Mouse (Mus musculus) embryonic facial prominence, embryonic 13.5 days (tissue): ENCODE results near the gene D930007J09Rik. TPM values are rescaled to one million over a fixed set of nuclear protein-coding genes. Genes with fewer than 3 reads are reported as not detected.
A peak's percentile ranks its signal among the peaks of the same experiment; 100 is the strongest.

Experiments
- ATAC-seq: fragments of 200-750 bp; cut with Nextera tagmentation; 2 replicates; pipeline ENCODE4 v1.8.0; 2017; ENCODE audit warnings: low read depth; ENCODE audit not compliant: insufficient number of reproducible peaks, insufficient read depth, low FRiP score, low TSS enrichment
- H3K27ac ChIP-seq: fragments of 300-500 bp; sonication (generic); 2 replicates; pipeline ENCODE4 v1.5.1; 2015; ENCODE audit warnings: moderate library complexity, mild to moderate bottlenecking, inconsistent platforms
- H3K27me3 ChIP-seq: fragments of 300-500 bp; sonication (generic); 2 replicates; pipeline ENCODE4 v1.6.1; 2015; ENCODE audit warnings: mild to moderate bottlenecking, inconsistent platforms
- H3K36me3 ChIP-seq: fragments of 300-500 bp; sonication (generic); 2 replicates; pipeline ENCODE4 v1.6.1; 2015; ENCODE audit warnings: mild to moderate bottlenecking, inconsistent platforms
- H3K4me1 ChIP-seq: fragments of 300-500 bp; sonication (generic); 2 replicates; pipeline ENCODE4 v1.6.1; 2015; ENCODE audit warnings: inconsistent platforms
- H3K4me2 ChIP-seq: fragments of 300-500 bp; sonication (generic); 2 replicates; pipeline ENCODE4 v1.6.1; 2015; ENCODE audit warnings: moderate library complexity, mild to moderate bottlenecking, inconsistent platforms
- H3K4me3 ChIP-seq: fragments of 300-500 bp; sonication (generic); 2 replicates; pipeline ENCODE4 v1.5.1; 2015; ENCODE audit warnings: mild to moderate bottlenecking, inconsistent platforms
- H3K9ac ChIP-seq: fragments of 300-500 bp; sonication (generic); 2 replicates; pipeline ENCODE4 v1.6.1; 2015; ENCODE audit warnings: mild to moderate bottlenecking, inconsistent platforms
- H3K9me3 ChIP-seq: fragments of 300-500 bp; sonication (generic); 2 replicates; pipeline ENCODE4 v1.6.1; 2016; ENCODE audit warnings: inconsistent platforms
- WGBS: fragments of 180-500 bp; shearing (Covaris S2); methylation state at CpG from one replicate; pipeline ENCODE4 v1.1.7; 2015; ENCODE audit warnings: mixed read lengths; 5-methylcytosine and 5-hydroxymethylcytosine counted together
- polyA plus RNA-seq: library from polyadenylated mRNA; unstranded; fragments of >200 nt; fragmentation: Nextera tagmentation; extraction: Ambion mirVana; gene quantifications from 2 replicates; pipeline ENCODE4 v1.2.1, GENCODE M21; 2015

The D930007J09Rik gene
- polyA plus RNA-seq, 1 experiment from 2014 or later, result not detected

- no peak for ATAC-seq
- H3K9ac ChIP-seq, result no peak overlapping the region
- H3K4me1 ChIP-seq, result peaks cover 13% of the 10 kb centered on the region
- no peaks in the 10 kb centered on the region for H3K27me3 ChIP-seq
- H3K4me3 ChIP-seq, result no peak overlapping the region
- H3K27ac ChIP-seq, result no peak overlapping the region
- H3K9me3 ChIP-seq, result no peaks in the 10 kb centered on the region
- H3K4me2 ChIP-seq, result no peak overlapping the region
- WGBS, result 76% methylated on average over 3 of the region's 3 CpGs
- H3K36me3 ChIP-seq, result peaks cover 40% of the 10 kb centered on the region
These were observed 5.0 kb upstream of the D930007J09Rik start for GRCm38 (mm10) chr13:32807624-32808023.

- Histone ChIP-seq H3K4me1 (peaks cover 13% of the 10 kb centered on the region), H3K9ac (no peak overlapping the region), H3K27ac (no peak overlapping the region), H3K4me2 (no peak overlapping the region), H3K36me3 (peaks cover 40% of the 10 kb centered on the region), H3K9me3 (no peaks in the 10 kb centered on the region), H3K27me3 (no peaks in the 10 kb centered on the region), H3K4me3 (no peak overlapping the region)
- WGBS, result 90% methylated on average over 7 of the region's 7 CpGs
- ATAC-seq, result no peak
These were observed 4.2 kb upstream of the D930007J09Rik start for GRCm38 (mm10) chr13:32806820-32807219.

DNA sequence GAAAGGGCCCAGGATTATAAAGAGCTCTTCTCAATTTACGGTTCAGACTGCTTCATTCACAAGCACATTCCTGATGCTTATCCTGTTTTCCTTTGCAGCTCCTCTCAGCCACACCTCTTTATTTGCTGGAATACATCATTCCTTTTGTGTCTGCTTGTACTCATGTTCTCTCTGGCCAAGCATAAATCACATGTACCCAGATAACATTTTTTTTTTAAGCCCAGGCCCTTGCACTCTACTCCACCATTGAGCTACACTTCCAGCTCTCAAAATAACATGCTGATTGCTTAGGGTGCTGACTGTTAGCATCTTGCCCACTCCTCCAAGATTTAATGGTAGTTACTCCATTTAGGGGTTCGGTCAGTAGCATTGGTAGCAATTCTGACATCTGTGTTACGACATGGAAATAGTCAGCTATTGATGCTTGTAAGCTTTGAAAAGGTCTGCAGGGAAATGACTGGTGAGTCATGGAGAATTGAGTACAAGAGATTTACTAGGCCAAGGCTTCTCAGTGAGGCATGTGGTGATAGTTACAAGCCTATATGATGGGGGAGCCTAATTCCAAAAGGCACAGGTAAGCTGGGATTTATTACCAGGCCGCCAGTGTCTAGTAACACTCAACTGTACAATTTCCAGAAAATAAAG is 1.2 kb upstream of the D930007J09Rik start:
- Histone ChIP-seq H3K27ac (no peak overlapping the region), H3K4me2 (peak overlapping the region; percentile 76), H3K9ac (0 out of 2 replicates have a peak overlapping the region, but pooled peaks have one; percentile 27), H3K4me1 (peaks cover 19% of the 10 kb centered on the region), H3K9me3 (no peaks in the 10 kb centered on the region), H3K27me3 (no peaks in the 10 kb centered on the region), H3K36me3 (peaks cover 28% of the 10 kb centered on the region), H3K4me3 (peak overlapping the region; percentile 85)
- no peak for ATAC-seq
- 77% methylated on average over 4 of the region's 4 CpGs for WGBS

DNA sequence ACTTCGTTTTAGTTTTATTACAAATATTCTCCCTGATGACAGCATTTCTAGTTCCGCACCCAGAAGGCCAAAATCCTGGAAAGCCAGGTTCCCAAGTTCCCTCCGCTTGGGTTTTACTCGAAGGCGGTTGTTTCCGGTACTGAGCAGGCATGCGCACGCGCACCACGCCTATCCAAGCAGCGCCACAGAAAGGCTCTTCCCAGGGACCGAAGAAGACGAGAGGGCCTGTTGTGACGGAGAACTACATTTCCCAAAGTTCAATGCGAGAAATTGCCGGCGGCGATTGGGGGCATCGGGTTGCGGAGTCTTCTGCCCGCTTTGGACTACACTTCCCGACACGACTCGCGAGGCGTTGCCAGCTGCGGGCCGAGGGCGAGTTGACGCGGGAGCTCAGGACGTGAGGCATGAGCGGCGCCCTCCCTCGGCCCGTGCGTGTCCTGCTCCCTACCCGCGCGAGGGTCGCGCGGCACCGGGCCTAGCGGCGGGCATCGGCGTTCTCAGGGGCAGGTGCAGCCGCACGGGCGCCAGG is 892 bp downstream of the D930007J09Rik start, which contains the start of gene Wrnip1:
Gene Wrnip1, plus strand, starts transcription at position 346 of the 529 bp plus-strand sequence.
- Histone ChIP-seq H3K27me3 (no peaks in the 10 kb centered on the region), H3K9me3 (no peaks in the 10 kb centered on the region), H3K27ac (peak within 1 kb of the TSS; percentile 71), H3K36me3 (peaks cover 10% of the 10 kb centered on the region), H3K4me3 (peak within 1 kb of the TSS; percentile 85), H3K9ac (peak within 1 kb of the TSS; percentile 89), H3K4me2 (peak within 1 kb of the TSS; percentile 76), H3K4me1 (peaks cover 19% of the 10 kb centered on the region)
- ATAC-seq, result peak; percentile 98
- under 1% methylated on average over 50 of the region's 51 CpGs for WGBS

GRCm38 (mm10) chr13:32800859-32801258 is 1.8 kb downstream of the D930007J09Rik start:
- Histone ChIP-seq H3K9ac (no peak overlapping the region), H3K4me1 (peaks cover 19% of the 10 kb centered on the region), H3K4me2 (peak overlapping the region; percentile 76), H3K9me3 (no peaks in the 10 kb centered on the region), H3K27ac (no peak overlapping the region), H3K36me3 (0 out of 2 replicates have a peak, but pooled peaks cover 3% of the 10 kb centered on the region), H3K27me3 (no peaks in the 10 kb centered on the region), H3K4me3 (peak overlapping the region; percentile 85; the same call in 1 of the 2 replicates)
- no peak for ATAC-seq

GRCm38 (mm10) chr13:32799131-32799530 is 3.5 kb downstream of the D930007J09Rik start:
- Histone ChIP-seq H3K4me2 (no peak overlapping the region), H3K9ac (no peak overlapping the region), H3K36me3 (no peaks in the 10 kb centered on the region), H3K27ac (no peak overlapping the region), H3K4me1 (peaks cover 19% of the 10 kb centered on the region), H3K4me3 (no peak overlapping the region), H3K27me3 (no peaks in the 10 kb centered on the region), H3K9me3 (no peaks in the 10 kb centered on the region)
- WGBS, result 59% methylated on average over 2 of the region's 2 CpGs
- no peak for ATAC-seq

DNA sequence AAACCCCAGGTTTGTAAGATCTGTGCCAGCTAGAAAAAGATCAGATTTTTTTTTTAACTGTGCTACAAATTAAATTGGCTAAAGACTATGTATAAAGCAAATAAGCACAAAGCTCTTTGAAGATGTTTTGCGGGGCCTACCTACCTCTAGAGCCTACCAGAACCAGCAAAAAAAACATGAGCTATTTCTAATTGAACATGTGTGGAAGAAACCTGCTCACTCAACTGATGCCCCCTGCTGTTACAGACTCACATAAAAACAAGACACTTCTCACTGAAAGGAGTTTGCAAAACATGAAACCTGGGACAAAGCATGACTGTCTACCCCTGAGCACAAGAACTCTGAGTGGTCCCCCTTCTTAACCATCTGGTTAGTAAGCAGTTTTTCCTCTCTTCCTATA is 5.6 kb downstream of the D930007J09Rik start:
- Histone ChIP-seq H3K9ac (no peak overlapping the region), H3K4me3 (no peak overlapping the region), H3K9me3 (no peaks in the 10 kb centered on the region), H3K27ac (no peak overlapping the region), H3K4me2 (no peak overlapping the region), H3K27me3 (no peaks in the 10 kb centered on the region), H3K36me3 (no peaks in the 10 kb centered on the region), H3K4me1 (0 out of 2 replicates have a peak, but pooled peaks cover 6% of the 10 kb centered on the region)
- ATAC-seq, result no peak
- WGBS, result 83% methylated on average over 1 of the region's 1 CpGs

DNA sequence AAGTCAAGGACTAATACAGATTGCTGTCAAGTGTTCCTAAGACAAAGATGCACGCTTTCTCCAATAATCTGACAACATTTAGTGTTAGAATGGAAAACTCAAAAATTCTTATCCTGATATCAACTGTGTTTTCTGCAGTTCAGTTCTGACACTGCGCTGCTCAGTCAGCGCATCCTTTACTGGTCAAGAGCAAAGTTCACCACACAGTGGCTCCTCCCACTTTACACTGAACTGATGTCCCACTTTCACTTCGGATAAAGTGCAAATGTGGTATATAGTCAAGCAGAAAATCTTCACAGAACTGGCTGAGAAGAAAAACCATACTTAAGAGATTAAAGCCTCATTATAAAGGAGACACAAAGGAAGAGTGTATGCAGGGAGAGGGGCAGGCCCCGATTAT is 7.5 kb downstream of the D930007J09Rik start:
- Histone ChIP-seq H3K4me1 (no peaks in the 10 kb centered on the region), H3K4me3 (no peak overlapping the region), H3K36me3 (no peaks in the 10 kb centered on the region), H3K9ac (no peak overlapping the region), H3K4me2 (no peak overlapping the region), H3K9me3 (no peaks in the 10 kb centered on the region), H3K27ac (no peak overlapping the region), H3K27me3 (no peaks in the 10 kb centered on the region)
- WGBS, result 88% methylated on average over 5 of the region's 5 CpGs
- ATAC-seq, result no peak

DNA sequence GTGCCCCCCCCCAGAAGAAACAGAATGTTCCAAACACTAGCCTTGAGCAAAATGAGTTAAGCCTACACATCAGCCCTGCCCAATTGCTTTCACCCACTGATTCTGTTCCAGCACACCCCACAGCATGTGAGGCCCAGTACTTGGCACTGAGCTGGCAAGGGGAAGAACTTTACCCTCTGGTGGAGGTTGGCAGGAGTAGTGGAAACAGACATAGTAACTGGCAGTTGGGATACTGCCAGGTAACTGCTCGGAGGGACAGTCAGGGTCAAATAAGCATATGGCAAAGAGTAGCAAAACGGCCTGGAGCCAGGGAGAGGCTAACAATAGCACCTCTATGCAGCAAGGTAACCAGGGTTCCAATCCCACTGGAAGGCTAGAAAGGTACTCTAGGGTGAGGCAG is 8.0 kb downstream of the D930007J09Rik start:
- WGBS, result 46% methylated on average over 2 of the region's 2 CpGs
- H3K9ac ChIP-seq, result no peak overlapping the region
- no peak overlapping the region for H3K27ac ChIP-seq
- no peak overlapping the region for H3K4me3 ChIP-seq
- no peaks in the 10 kb centered on the region for H3K36me3 ChIP-seq
- H3K4me1 ChIP-seq, result no peaks in the 10 kb centered on the region
- H3K4me2 ChIP-seq, result no peak overlapping the region
- H3K27me3 ChIP-seq, result no peaks in the 10 kb centered on the region
- H3K9me3 ChIP-seq, result no peaks in the 10 kb centered on the region
- ATAC-seq, result no peak

GRCm38 (mm10) chr13:32789781-32790180 is 12.9 kb downstream of the D930007J09Rik start:
- no peaks in the 10 kb centered on the region for H3K27me3 ChIP-seq
- no peak overlapping the region for H3K4me3 ChIP-seq
- no peaks in the 10 kb centered on the region for H3K36me3 ChIP-seq
- no peak overlapping the region for H3K27ac ChIP-seq
- H3K9ac ChIP-seq, result no peak overlapping the region
- WGBS, result 76% methylated on average over 4 of the region's 4 CpGs
- no peaks in the 10 kb centered on the region for H3K9me3 ChIP-seq
- H3K4me2 ChIP-seq, result no peak overlapping the region
- no peak for ATAC-seq
- no peaks in the 10 kb centered on the region for H3K4me1 ChIP-seq

- 52% methylated on average over 2 of the region's 2 CpGs for WGBS
These were observed 15.1 kb downstream of the D930007J09Rik start for GRCm38 (mm10) chr13:32787584-32787983.

GRCm38 (mm10) chr13:32783816-32784215 is 18.8 kb downstream of the D930007J09Rik start, which contains the start of gene Mylk4:
Gene Mylk4 (minus strand): TSS chr13:32783954.
- Histone ChIP-seq H3K4me2 (no peak within 1 kb of the TSS), H3K36me3 (no peaks in the 10 kb centered on the region), H3K27ac (no peak within 1 kb of the TSS), H3K4me1 (no peaks in the 10 kb centered on the region), H3K9ac (no peak within 1 kb of the TSS), H3K4me3 (no peak within 1 kb of the TSS), H3K27me3 (no peaks in the 10 kb centered on the region), H3K9me3 (no peaks in the 10 kb centered on the region)
- no peak for ATAC-seq
- 82% methylated on average over 8 of the region's 8 CpGs for WGBS

More at GRCm38 (mm10) chr13:32787584-32787983, 15.1 kb downstream of the D930007J09Rik start:
- Histone ChIP-seq H3K36me3 (no peaks in the 10 kb centered on the region), H3K4me3 (no peak overlapping the region), H3K27me3 (no peaks in the 10 kb centered on the region), H3K9me3 (no peaks in the 10 kb centered on the region), H3K4me1 (no peaks in the 10 kb centered on the region), H3K9ac (no peak overlapping the region), H3K27ac (no peak overlapping the region), H3K4me2 (no peak overlapping the region)
- no peak for ATAC-seq
